Mouse (Mus musculus) urinary bladder, postnatal 14 days (tissue): ENCODE results near the gene Dok5.

Source experiments
- DNase-seq: peaks from one replicate; pipeline ENCODE4 v3.0.0; 2021; ENCODE audit warnings: low spot score

The Dok5 gene

DNA sequence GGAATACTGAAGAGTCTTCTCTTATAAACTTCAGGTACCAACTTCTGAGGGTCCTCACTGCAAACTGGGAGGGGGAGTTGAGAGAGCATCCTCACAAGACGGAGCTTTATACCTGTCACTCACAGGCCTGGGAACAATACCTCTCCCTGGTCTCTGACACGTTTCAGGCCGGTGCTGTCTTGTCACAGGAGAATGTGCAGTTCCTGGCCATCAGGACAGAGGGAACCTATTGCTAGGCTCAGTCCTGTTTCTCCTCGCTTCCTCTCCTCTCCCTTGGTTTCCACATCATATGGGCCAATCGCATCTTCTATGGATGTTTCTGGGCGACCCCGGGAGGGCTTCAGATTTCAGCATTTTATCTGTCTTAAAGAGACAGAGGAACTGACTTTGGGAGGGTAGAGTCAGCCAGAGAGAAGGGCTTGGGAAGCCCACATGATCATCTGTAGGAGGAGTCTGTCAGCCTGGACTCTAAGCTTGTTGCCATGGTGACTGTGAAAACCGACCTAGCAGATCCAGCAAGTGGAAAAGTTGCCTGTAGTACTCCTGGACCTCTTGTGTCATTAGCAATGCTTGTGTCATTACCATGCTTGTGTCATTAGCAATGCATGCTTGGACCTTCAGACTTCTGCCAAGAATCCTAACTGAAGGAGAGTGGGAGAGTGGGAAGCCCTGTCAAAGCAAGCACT is 59.9 kb downstream of the Dok5 start:
- no peak for DNase-seq

DNA sequence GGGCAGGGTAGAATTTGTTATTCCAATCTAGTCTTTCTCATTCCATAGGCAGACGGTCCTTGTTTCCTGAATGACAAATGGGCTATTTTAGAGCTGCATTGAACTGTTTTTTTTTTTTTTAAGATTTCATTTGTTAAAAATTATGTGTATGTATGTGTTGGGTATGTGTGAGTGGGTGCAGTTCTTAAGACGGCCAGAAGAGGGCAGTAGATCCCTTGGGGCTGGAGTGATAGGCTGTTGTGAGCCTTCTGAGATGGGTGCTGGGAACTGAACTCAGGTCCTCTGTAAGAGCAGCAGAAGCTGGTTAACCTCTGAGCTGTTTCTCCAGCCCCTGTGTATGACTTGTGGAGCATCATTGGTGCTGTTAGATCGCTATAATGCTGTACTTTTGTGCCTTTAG is 63.6 kb downstream of the Dok5 start:
- no peak for DNase-seq

DNA sequence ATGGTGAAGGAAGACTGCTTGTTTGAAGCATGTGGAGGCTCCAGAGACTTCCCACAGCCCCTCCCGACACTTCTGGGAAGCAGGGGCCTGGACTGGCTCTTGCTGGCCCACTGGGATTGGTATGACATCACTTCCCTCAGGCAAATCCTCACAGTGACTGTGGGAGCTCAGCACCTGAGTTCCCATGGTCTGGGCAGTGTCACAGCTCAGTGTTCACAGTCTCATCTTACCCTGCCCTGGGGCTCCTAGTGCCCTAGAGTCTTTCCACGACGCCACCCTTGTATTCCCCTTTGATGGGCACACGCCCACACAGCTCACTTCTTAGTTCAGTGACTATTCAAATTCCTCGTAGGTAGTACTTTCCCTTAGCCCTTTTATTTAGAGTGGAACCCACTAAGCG is 71.4 kb downstream of the Dok5 start:
- DNase-seq, result no peak

DNA sequence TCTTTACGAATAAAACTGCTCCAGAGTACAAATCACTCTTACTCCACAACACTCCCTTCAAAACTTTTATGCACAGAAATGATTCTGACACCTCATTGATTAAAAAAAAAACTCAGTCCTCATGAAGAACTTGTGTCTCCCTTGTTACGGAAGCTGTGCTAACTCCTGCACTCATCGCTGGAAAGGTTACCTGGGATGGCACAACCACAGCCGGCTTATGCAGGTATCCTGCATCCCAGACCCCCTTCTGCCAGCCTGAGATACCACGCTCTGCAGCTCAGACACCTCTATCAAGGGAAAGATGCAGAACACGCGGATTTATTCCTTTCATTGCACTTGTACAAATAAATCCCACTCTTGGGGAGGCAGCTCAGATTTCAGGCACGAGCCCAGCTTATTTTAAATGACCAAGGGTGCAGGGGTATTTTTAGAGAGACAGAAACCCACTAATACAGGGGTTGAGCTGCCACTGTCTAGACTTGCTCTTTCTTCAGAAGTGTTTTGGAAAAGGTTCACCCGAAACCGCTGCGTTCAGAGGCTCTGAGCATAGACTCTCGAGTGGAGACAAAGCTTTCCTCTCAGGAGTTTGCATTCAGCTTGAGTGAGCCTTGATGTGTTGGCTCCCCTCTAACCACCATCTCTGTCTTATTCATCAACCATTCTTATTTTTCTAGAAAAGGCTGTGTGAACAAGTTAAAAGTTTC is 76.1 kb downstream of the Dok5 start:
- no peak for DNase-seq

DNA sequence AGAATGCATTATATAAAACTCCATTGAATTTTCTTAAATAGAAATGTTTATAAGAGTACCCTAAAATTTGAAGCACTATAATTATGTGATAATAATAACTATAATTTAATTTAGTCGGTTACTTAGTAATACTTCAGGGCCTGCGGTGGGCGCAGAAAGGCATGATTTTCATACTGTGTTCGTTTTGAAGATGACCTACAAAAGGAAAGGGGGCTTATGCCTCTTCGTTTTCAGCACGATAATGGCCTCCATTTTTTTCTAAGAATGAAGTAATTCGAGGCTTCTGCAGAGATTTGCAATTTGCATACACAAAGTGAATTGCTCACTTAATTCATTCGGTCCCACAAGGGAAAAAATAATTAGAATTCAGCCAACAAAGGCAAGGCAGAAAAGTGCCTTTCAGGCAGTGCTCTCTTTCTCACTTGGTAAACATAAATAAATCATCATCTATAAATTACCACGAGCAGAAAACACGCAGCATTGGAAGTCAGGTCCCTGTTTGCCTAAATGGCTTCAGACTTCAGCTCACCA is 76.7 kb downstream of the Dok5 start:
- DNase-seq, result no peak

DNA sequence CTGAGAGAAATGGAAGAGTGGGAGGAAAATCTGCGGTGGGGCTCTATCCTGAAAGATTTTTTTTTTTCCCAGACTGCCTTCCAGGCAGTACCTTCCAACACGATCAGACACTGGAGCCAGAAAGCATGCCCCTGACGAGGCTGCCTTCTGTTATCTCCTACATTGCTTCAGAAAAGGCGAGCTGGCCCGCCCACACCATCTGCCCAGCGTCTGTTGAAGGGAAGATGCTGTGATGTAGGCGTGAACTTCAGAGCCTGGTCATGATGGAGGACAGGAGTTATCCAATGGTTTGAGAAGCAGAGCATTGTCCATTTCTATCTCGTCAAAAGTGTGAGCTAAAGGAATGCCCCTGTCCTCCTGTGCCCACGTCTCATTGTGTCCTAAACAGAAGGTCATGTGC is 79.7 kb downstream of the Dok5 start:
- DNase-seq, result no peak

DNA sequence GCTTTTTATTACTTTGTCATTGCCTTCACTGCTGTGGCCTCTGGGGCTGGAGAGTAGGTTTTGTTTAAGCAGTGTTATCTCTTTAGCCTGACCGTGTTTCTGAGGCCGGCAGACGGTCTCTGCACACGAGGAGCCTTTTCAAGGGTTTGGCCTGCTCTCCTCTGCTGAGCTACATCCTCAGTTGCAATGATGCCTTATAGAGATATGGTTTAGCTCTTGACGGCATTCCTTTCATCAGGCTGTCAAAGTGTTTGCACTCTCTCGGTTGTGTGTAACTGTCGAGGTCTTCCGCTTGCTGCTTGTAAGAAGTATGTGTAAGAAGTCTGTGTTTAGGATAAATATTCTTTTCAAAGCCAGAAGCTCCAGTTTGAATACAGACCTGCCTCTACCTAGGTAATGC is 84.7 kb downstream of the Dok5 start:
- no peak for DNase-seq

DNA sequence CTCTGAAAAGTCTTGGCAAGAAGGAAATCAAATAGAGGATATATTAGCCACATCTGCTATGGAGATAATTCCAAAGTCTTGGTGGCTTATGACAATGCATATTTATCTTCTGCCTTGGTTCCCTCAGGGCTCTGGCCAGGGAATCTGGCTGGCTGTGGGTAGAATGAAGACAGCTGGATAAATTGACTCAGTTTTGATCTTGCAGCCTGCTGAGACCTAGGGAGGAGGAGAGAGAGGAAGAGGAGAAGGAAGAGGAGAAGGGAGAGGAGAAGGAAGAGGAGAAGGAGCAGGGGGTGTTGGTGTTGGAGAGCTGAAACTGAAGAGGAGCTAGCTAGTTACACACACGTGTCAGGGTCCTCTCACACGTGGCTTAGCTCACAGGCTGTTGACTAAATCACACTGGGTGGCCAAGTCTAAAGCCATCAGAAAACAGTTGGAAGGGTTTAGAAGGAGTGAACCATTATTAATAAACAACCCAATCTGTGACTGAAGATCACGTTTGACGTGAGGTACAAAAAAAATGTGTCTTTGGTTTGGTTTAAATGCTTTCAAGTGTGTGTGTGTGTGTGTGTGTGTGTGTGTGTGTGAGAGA is 85.6 kb downstream of the Dok5 start:
- no peak for DNase-seq

DNA sequence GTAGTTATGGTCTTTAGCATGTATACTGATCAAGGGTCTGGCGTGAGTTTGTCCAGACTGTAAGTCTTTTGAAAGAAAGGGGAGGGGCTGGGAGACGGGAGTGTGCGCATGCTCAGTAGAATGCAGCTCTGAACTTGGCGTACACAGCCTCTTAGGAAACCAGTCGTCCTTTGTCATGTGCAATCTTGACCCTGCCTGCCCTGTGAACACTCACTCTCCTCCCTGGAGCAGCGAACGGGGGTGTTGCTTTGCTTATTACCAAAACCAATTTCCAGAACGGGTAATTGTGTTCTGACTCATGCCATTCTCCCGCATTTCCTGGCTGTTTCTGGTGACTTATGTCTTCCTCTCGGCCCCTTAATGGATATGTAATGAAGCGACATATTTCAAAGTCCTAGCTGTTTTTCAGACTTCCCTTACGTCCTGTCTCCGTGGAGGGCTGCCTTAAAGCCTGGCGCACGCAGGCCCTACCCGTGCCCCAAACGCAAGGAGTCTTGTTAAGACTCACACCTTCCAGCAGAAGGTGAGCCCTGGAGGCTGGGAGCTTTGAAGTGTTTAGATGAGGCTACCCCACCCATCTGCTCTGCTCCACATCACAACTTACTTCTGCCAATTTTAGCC is 95.3 kb downstream of the Dok5 start:
- DNase-seq, result no peak

DNA sequence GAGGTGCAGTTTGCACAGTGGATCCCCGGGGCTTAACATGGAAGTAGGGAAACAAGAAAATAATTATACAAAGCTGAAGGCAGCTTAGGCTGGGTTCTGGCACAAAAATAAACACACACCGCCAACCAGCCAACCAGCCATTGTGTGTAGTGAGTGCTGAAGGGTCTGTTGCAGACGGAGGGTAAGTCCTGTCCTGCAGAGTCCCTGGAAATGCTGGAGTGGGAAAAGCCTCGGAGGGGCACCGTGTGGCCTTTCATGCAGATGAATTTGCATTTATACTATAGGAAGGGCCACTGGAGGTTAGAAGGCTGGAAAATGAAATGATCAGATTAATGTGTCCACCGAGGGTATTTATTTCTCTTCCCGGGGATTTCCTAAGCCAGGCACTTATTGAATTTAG is 97.2 kb downstream of the Dok5 start:
- no peak for DNase-seq

DNA sequence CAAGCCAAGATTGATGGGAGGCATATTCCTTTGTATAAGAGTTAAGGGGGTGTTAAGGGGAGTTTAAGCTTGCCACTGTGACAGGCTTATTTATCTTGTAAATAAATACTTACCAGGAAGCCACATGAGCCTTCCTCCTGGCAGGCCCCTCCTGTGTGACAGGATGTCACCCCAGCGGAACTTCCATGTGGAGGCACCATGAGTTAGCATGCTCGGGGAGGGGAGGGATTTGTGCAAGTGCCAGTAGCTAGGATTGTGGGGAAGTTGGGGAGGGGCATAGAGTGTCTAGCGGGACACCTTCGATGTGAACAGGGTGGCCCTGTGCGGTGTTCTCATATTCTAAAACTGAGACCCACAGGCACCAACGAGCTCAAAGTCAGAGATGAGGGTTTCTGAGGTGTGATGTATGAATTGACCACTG is 97.6 kb downstream of the Dok5 start:
- no peak for DNase-seq

DNA sequence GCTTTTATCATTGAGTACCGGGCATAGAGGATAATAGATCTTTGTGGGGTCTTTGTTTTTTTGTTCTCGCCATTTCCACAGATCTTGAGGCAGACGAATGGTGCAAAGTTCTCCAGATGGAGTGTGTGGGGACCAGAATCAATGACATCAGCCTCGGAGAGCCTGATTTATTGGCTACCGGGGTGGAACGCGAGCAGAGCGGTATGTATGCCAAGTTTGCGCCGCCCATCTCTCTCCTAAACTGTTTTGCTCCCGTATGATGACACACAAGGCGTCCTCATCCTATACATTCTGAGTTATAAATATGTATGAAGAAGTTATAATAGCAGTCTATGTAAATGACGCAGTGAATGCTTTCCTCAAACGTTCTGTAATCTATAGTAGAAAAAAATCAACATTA is 98.4 kb downstream of the Dok5 start:
- DNase-seq, result no peak

DNA sequence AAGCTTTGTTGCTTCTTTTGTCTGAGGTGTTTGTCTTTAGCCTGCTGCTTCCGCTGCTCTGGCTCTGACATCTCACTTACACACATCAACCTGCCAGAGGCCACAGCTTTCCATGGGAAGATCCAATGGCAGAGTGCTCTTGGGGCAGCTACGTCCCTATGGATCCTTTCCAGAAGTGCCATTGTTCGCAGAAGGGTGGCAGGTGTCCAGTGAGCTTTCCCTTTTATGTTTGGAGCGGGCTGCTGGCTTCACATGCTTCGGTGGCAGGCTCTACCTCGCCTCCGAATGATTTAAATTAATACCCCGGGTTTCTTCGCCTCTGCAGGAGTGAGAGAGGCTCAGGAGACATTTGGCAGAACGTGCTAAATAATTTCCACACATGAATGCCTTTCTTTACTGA is 105.3 kb downstream of the Dok5 start:
- DNase-seq, result no peak

DNA sequence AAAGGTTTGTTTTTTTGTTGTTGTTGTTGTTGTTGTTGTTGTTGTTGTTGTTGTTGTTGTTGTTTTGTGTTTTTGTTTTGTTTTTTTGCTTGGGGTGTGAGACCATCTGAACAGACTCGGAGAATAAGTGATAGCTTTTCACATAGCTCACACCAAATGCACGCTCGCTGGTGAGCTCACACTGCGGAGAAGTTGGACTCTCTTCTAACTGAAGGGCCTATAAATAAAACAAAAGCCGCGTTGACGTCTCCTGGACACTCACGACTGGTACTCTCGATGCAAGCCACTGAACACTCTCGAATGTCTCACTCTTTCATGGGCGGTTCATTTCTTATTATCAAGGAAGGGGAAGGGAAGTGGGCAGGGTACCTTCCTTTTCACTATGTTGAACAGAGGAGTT is 105.8 kb downstream of the Dok5 start:
- no peak for DNase-seq

DNA sequence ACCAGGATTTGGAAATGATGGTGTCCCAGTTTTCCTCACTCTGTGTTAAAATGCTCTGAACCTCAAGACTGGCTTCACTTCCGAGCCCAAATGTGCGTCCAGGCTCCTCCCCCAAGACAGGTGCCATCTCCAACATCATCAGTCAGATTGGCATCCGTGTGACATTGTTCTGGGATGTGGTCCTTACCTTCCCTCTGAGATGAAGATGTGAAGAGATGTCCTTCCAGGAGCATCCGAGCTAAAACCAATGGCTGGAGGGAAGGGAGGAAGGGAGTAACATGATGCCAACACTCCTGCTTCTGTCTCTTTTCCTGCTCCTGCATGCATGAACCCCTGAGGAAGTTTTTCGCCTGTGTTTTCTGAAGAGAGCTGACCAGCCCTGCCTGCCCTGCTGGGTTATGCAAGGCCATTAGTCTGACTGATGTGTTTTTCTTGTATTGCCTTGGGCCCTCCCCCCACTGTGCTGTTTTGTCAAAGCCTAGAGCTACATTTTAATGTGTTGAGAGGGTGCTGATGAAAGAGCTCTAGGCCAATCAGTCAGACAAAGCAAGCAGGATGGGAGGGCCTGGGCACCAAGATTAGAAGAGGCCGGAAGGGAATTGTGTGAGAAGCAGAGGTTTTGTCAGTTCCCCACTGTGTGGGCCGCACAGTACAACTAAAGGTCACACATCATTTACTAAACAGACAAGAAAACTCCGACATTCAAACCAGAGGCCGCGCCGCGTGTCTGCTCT is 106.4 kb downstream of the Dok5 start:
- DNase-seq, result no peak

DNA sequence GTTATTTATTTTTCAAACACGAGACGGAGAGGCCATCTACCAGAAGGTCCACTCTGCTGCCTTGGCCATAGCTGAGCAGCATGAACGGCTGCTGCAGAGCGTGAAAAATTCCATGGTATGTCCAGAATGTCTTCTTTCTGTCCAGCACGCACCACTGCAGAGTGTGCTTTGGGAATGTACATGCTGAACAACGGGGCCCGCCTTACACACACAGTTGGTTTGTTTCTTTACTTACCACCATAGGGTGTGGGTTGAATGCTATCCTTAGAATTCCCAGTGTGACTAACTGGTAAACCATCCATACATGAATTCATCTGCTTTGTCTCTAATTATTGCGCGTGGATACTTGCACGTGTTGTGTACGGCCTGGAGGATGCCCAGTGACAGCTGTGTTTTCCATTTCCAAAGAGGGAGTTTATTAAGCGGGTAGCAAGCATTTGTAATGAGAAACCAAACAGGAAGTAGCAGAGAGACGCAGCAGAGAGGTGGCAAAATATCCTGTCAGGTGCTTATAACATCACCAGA is 109.9 kb downstream of the Dok5 start:
- no peak for DNase-seq

DNA sequence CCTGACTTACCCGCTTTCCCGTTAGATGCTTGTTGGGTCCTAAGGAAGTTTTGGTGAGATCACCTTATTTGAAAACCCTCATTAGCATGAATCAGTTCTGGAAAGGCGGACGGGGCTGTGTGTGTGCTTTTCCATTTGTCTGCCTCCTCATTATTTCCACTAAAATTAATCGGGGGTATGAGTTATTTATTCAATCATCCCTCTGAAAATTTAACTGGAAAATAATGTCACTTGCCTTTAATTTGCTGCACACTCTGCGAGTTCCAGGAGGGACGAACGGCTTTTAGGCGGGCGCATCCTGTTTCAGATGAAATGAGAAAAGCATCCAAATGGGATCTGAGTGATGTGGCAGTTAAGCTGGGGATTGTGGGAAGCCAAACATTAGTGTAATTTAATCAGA is 113.9 kb downstream of the Dok5 start:
- DNase-seq, result no peak

DNA sequence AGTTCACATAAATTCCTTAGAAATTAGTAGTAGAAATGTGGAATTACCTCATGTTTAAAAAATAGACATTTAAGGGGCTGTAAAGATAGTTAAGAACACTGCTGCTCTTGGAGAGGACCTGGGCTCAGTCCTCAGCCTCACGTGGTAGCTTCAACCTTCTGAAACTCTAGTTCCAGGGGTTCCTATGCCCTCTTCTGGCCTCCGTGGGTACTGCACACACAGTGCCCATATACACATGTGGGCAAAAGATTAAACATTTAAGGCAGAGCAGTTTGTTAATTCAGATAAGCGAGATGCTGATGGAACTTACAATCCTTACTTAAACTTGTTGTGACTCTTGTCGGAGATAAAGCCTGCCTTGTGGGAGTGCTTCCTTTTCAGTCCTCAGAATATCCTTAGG is 118.5 kb downstream of the Dok5 start:
- no peak for DNase-seq

DNA sequence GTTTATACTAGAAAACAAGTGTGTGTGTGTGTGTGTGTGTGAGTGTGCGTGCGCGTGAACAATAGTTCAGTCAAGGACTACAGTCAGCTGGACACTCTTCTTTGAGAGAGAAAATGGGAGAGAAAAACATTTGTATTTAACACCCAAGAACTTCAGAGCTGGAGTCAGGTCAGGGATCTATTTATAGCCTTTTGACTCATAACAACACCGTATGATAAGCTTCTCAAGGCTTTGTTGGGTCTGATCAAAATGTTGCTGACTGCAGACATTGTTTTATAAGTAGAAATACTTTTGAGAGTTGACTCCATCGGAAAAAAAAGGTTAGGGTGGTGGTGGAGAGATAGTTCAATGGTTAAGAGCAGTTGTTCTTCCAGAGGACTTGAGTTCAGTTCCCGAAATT is 120.7 kb downstream of the Dok5 start:
- no peak for DNase-seq

DNA sequence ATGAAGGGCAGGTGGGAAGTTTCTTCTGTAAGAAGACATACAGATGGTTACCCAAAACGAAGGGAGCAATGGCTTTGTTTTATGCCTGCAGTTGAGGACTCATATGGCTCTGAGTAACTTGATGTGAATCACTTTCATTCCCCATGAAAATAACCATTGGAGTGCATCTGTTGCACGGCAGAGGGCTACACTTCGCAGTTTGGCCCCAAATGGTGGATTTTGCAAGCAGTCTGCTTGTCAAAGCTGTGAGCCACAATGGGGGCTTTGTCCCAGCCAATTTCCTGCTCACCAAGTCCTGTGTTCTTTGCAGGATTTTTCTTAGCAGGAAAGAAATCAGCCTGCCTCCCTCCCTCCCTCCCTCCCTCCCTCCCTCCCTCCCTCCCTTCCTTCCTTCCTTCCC is 123.6 kb downstream of the Dok5 start:
- DNase-seq, result no peak

DNA sequence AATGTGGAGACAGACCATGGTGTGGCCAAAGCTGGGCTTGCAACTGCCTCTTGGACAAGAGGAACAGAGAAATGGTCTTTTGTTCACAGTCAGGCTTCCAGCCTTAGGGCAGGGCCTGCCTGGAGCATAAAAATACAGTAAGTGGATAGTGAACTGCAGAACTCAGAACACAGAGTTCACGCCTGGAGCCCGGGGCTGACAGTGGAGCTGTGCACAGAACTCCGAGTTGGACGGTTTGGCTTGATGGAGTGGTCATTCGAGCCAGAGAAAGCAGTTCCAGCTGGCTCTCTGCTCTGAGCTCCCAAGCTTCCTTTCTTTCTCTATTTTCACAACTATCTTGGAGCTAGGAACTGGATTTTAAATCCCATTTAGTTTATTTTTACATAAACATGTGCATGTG is 124.5 kb downstream of the Dok5 start:
- peak; percentile 24 for DNase-seq

DNA sequence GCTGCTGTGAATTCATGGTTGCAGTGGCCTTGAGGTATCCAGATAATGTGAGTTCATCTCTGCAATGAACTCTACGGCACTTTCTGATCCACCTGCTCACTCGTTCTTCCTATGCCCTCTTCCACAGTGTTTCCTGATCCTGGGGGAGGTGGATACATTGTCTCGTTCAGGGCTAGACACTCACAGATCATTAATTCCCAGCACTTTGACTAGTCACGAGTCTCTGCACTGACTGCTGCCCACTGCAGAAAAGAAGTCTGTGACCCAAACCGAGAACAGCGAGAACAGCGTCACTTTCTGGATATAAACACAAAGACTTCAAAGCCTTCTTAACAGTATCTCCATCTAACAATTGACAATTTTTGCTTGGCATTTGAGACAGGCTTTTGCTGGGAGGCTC is 125.9 kb downstream of the Dok5 start:
- no peak for DNase-seq
